Mouse (Mus musculus): ENCODE data around the gene Nutf2.

- TF ChIP-seq USF1 (IDR thresholded peaks at IDR 0.05; ENCODE audit: low read depth) (no peak), CTCF (IDR thresholded peaks at IDR 0.05; ENCODE audit: control insufficient read depth, insufficient read depth, insufficient read length) (no peak), MYOD1 (IDR thresholded peaks at IDR 0.05; ENCODE audit: control insufficient read depth, insufficient read length, low read depth) (no peak), FOSL1 (IDR thresholded peaks at IDR 0.05; ENCODE audit: insufficient read depth, low read length, poor library complexity, severe bottlenecking) (no peak), CEBPB (IDR thresholded peaks at IDR 0.05; ENCODE audit: low read depth) (no peak)
Observed at GRCm38 (mm10) chr8:105874301-105874700, 13.9 kb downstream of the Nutf2 start.

Data from C2C12 (cell line).